Comparison of ENCODE assay signal across 10 mouse cellular contexts in the genomic region with DNA sequence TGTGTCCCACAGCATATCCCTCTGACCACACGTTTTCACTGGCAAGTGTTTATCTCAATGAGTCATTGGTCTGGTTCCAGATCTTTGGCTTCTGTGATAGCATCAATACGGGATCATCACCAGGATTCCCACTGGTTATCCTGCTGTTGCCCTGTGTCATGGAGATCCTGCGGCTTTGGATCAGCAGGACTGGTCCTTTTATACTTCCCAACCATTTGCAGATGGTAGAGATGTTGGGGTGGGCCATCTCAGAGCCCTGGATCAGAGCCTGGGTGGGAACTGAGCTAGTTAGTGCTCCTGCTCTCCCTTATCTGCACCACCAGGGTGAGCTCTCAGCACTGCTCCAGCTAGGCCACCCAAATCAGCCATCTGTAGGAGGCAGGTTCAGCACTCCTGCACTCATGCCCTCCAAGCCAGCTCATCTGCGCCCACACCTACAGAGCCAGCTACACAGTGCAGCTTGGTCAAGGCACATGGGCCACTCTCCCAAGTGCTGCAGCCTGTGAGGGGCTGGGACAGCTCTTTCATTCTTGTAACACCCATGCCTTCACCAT. TPM values are rescaled to one million over a fixed set of nuclear protein-coding genes. Genes with fewer than 3 reads are reported as not detected.
A peak's percentile ranks its signal among the peaks of the same experiment; 100 is the strongest.
DNase-seq lines count a peak whose midpoint lies in the region; ATAC-seq and TF ChIP-seq lines count a peak whose summit lies in the region.
"Had no signal": no experiment of that assay in that cellular context is flagged by ENCODE, and none has a peak within 500 bp of the region (broad histone marks: within the 10 kb centered on the region; RNA-seq: fewer than 3 reads in every experiment).

No protein-coding gene starts in this region.

- 70% methylated on average over 4 of the region's 4 CpGs for WGBS in embryonic facial prominence, embryonic 10.5 days
- WGBS in lung, embryonic 14.5 days = 49% methylated on average over 4 of the region's 4 CpGs
- 68% methylated on average over 4 of the region's 4 CpGs for WGBS in hindbrain, embryonic 12.5 days

- H3K27ac ChIP-seq in embryonic facial prominence, embryonic 10.5 days (replicated peaks) = no peak overlapping the region
- H3K27ac ChIP-seq in lung, embryonic 14.5 days (ENCODE audit: low read depth) = no peak overlapping the region
- H3K27ac ChIP-seq in hindbrain, embryonic 12.5 days = no peak overlapping the region
- H3K27ac ChIP-seq: limb, embryonic 15.5 days had no signal

- H3K9me3 ChIP-seq in embryonic facial prominence, embryonic 10.5 days = no peaks in the 10 kb centered on the region
- no peaks in the 10 kb centered on the region for H3K9me3 ChIP-seq in lung, embryonic 14.5 days (ENCODE audit: low read depth, low read length)
- no peaks in the 10 kb centered on the region for H3K9me3 ChIP-seq in hindbrain, embryonic 12.5 days (replicated peaks)
- H3K9me3 ChIP-seq: limb, embryonic 15.5 days had no signal

- intact Hi-C loops in heart, postnatal 14 days (cut with DNase I) = loop anchor here (2.0 kb wide), 1 partner anchor 174 kb away; no protein-coding TSS in a partner anchor
- intact Hi-C loops in left cerebral cortex, postnatal 10 days (cut with DNase I) = loop anchor here (5.0 kb wide), 1 partner anchor 173 kb away; no protein-coding TSS in a partner anchor

- ATAC-seq in Patski = no peak
- ATAC-seq in lung, embryonic 14.5 days (ENCODE audit: insufficient read depth) = peak; percentile 36; the same call in 1 of the 2 replicates
- no peak for ATAC-seq in hindbrain, embryonic 12.5 days (ENCODE audit: low FRiP score)

- in situ Hi-C loops in Patski (cut with MboI; ENCODE audit: low pct_unique_long_range_greater_than_20kb) = no loop called here

- no peak overlapping the region for H3K4me3 ChIP-seq in embryonic facial prominence, embryonic 10.5 days
- H3K4me3 ChIP-seq in lung, embryonic 14.5 days (ENCODE audit: low read depth, low read length) = no peak overlapping the region
- no peak overlapping the region for H3K4me3 ChIP-seq in hindbrain, embryonic 12.5 days
- H3K4me3 ChIP-seq: limb, embryonic 15.5 days had no signal

- H3K36me3 ChIP-seq in embryonic facial prominence, embryonic 10.5 days (replicated peaks) = no peaks in the 10 kb centered on the region
- H3K36me3 ChIP-seq in lung, embryonic 14.5 days (ENCODE audit: insufficient read depth) = no peaks in the 10 kb centered on the region
- no peaks in the 10 kb centered on the region for H3K36me3 ChIP-seq in hindbrain, embryonic 12.5 days
- H3K36me3 ChIP-seq: limb, embryonic 15.5 days had no signal

- no peak overlapping the region for H3K4me2 ChIP-seq in lung, embryonic 14.5 days
- H3K4me2 ChIP-seq in hindbrain, embryonic 12.5 days (replicated peaks) = no peak overlapping the region
- H3K4me2 ChIP-seq: limb, embryonic 15.5 days had no signal

- TF ChIP-seq CTCF in Patski (IDR thresholded peaks at IDR 0.05) = peak; percentile 57
- TF ChIP-seq CTCF in lung, embryonic 14.5 days (IDR thresholded peaks at IDR 0.05; ENCODE audit: low read depth) = peak; percentile 76

- POLR2A ChIA-PET in Patski (lab: Charles Lee) = interaction anchor here (0.7 kb wide), 1 partner anchor 93 kb away, joined by 3 read pairs; no protein-coding TSS in a partner anchor

- no peaks in the 10 kb centered on the region for H3K27me3 ChIP-seq in Patski
- no peaks in the 10 kb centered on the region for H3K27me3 ChIP-seq in embryonic facial prominence, embryonic 10.5 days (replicated peaks; ENCODE audit: low read depth, poor library complexity, severe bottlenecking)
- H3K27me3 ChIP-seq in lung, embryonic 14.5 days (ENCODE audit: insufficient read depth, low read length) = no peaks in the 10 kb centered on the region
- no peaks in the 10 kb centered on the region for H3K27me3 ChIP-seq in hindbrain, embryonic 12.5 days
- H3K27me3 ChIP-seq: limb, embryonic 15.5 days had no signal

- CTCF ChIA-PET in Patski (lab: Charles Lee) = interaction anchor here (0.9 to 2.6 kb wide), 6 partner anchors 10 to 175 kb away, joined by 3 to 12 read pairs (median 4); no protein-coding TSS in a partner anchor

- H3K9ac ChIP-seq in lung, embryonic 14.5 days = no peak overlapping the region
- no peak overlapping the region for H3K9ac ChIP-seq in hindbrain, embryonic 12.5 days
- H3K9ac ChIP-seq: limb, embryonic 15.5 days had no signal

- no peaks in the 10 kb centered on the region for H3K4me1 ChIP-seq in embryonic facial prominence, embryonic 10.5 days
- 0 out of 2 replicates have a peak, but pooled peaks cover 5% of the 10 kb centered on the region for H3K4me1 ChIP-seq in lung, embryonic 14.5 days (ENCODE audit: insufficient read depth)
- H3K4me1 ChIP-seq in hindbrain, embryonic 12.5 days = no peaks in the 10 kb centered on the region

- DNase-seq in heart, postnatal 14 days = peak; percentile 2 to 14
- DNase-seq in heart, adult 9 months (ENCODE audit: low spot score in 2 of 2) = no peak
- DNase-seq in Patski (ENCODE audit: low read depth, low spot score) = no peak
- peak; percentile 25 for DNase-seq in embryonic facial prominence, embryonic 10.5 days (ENCODE audit: low spot score)
- DNase-seq in lung, embryonic 14.5 days = peak; percentile 63
- no peak for DNase-seq in frontal cortex, postnatal 25 days (ENCODE audit: low spot score in 2 of 2)
- DNase-seq in left cerebral cortex, postnatal 10 days (ENCODE audit: extremely low spot score in 1 of 2, low spot score in 2 of 2) = no peak
- DNase-seq: cerebellum, adult 11 months had no signal

RNA-seq across cellular contexts. Expression of gene Zfp618, which starts 21.0 kb away (rescaled TPM):
- 1 to 10 TPM; 1.6 to 1.8 TPM for total RNA-seq in heart, postnatal 14 days (2021)
- 16.5 TPM for polyA plus RNA-seq in Patski (2021)
- polyA plus RNA-seq in embryonic facial prominence, embryonic 10.5 days (2016; fragmentation: Nextera tagmentation; extraction: Ambion mirVana) = 23.0 and 26.9 TPM in 2 replicates
- polyA plus RNA-seq in lung, embryonic 14.5 days (2014; fragmentation: Nextera tagmentation; extraction: Ambion mirVana) = 24.5 and 27.1 TPM in 2 replicates
- total RNA-seq in left cerebral cortex, postnatal 10 days (2021) = 1 to 10 TPM; 8.3 to 9.3 TPM
- polyA plus RNA-seq in hindbrain, embryonic 12.5 days (2016; fragmentation: Nextera tagmentation; extraction: Ambion mirVana) = 55.6 and 57.8 TPM in 2 replicates

Comparison
In these comparisons a context has a peak if more than half of its experiments do, and no peak if none do; other contexts are left out.
1. DNase-seq: peak in heart, postnatal 14 days (2 of 2), embryonic facial prominence, embryonic 10.5 days (single experiment) and lung, embryonic 14.5 days (single experiment); none in heart, adult 9 months (0 of 2), Patski (single experiment), frontal cortex, postnatal 25 days (0 of 2) and left cerebral cortex, postnatal 10 days (0 of 2).